Mouse (Mus musculus): ENCODE results near the gene Gm10392.

Gene Gm10392

GRCm38 (mm10) chr11:77508068-77509021 lies 10.7 kb downstream of the Gm10392 start:
- DNase-seq (ENCODE audit: inconsistent ontology term), result peak; percentile 82

DNA sequence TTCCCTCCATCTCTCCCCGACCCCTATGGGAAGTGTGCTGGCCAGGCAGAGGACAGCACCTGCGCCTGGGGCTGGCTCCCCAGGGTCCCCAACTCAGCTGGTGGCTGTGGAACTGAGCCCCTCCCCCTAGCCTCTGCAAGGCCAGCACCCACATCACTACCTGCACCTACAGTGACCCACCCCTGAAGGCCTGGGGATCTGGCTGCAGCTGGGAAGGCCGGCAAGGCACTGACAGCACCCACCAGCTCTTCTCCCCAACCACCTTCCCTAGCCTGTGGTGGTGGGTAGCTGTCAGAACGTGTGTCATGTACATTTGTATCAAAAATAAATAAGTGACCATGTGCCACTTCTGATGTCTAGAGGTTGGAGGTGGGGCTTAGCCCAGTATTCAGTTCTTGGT lies 11.6 kb downstream of the Gm10392 start:
- DNase-seq (ENCODE audit: inconsistent ontology term), result no peak

DNA sequence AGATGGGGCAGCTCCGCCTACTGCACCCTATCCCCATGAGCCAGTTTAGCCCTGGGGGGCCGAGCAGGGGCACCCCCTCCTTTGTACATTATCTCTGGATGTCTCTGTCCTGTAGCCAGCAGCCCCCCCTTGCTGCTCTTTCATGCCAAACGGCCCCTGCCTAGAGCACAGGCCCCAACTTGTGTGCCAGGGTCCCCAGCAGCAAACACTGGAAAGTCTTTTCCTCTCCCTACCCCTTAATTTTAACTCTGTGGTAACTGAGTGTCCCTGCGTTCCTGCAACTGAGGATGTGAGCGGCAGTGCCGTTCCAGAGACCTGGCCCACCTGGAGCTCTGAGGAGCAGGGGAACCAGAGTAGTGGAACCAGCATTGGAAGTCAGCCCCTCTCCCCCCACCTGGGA lies 12.1 kb downstream of the Gm10392 start:
- no peak for DNase-seq (ENCODE audit: inconsistent ontology term)

- no peak for DNase-seq (ENCODE audit: inconsistent ontology term)
Observed at GRCm38 (mm10) chr11:77506273-77506672, 12.7 kb downstream of the Gm10392 start.

GRCm38 (mm10) chr11:77505291-77505980 lies 13.6 kb downstream of the Gm10392 start:
- DNase-seq (ENCODE audit: inconsistent ontology term), result no peak

DNA sequence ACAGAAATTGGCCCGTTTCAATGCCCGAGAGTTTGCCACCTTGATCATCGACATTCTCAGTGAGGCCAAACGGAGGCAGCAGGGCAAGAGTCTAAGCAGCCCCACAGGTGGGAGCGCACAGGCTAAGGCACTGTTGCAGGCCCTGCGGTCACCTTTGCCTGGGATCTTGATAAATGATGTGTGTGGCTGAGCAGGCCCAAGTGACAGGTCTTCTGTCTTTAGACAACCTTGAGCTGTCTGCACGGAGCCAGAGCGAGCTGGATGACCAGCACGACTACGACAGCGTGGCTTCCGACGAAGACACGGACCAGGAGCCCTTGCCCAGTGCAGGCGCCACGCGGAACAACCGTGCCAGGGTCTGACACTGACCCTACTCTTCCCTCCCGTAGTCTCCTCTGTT lies 14.6 kb downstream of the Gm10392 start:
- no peak for DNase-seq (ENCODE audit: inconsistent ontology term)

GRCm38 (mm10) chr11:77503511-77503910 lies 15.5 kb downstream of the Gm10392 start:
- peak; percentile 62 for DNase-seq (ENCODE audit: inconsistent ontology term)

GRCm38 (mm10) chr11:77502481-77502880 lies 16.5 kb downstream of the Gm10392 start:
- DNase-seq (ENCODE audit: inconsistent ontology term), result no peak

- no peak for DNase-seq (ENCODE audit: inconsistent ontology term)
Observed at GRCm38 (mm10) chr11:77501971-77502370, 17.0 kb downstream of the Gm10392 start.

- peak; percentile 63 for DNase-seq (ENCODE audit: inconsistent ontology term)
Observed at GRCm38 (mm10) chr11:77501392-77501791, 17.6 kb downstream of the Gm10392 start.

DNA sequence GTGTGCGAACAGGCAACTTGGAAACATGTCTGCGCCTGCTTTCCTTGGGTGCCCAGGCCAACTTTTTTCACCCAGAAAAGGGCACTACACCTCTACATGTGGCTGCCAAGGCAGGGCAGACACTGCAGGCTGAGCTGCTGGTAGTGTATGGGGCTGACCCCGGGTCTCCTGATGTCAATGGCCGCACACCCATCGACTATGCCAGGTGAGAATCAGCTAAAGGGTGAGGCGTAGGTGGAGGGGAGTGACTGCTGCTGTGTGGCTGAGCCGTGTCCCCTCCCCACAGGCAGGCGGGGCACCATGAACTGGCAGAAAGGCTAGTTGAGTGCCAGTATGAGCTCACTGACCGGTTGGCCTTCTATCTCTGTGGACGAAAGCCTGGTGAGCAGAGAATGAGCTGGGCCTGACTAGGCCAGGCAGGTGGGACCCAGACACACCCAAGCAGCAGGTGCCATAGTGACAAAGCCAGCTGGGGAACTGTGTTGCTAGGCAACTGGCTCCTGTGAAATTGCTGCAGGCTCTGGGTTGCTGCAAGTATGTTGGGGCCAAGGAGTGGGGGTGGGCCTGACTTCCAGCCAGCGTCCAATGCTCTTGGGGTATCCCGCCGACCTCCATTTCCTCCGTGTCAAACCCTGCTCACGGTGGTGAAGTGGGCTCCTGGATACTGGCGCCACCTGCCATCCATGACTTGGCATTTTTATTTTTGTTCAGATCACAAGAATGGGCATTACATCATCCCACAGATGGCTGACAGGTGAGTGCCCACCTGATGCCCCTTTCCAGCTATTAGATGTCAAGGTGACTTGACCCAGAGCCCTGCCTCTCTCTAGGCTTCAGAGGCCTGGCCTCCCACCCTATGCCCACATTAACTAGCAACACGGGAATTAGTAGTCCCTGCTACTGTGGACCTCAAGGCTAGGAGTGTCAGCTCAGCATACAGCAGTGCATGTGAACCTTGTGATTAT lies 18.4 kb downstream of the Gm10392 start:
- DNase-seq (ENCODE audit: inconsistent ontology term), result no peak

DNA sequence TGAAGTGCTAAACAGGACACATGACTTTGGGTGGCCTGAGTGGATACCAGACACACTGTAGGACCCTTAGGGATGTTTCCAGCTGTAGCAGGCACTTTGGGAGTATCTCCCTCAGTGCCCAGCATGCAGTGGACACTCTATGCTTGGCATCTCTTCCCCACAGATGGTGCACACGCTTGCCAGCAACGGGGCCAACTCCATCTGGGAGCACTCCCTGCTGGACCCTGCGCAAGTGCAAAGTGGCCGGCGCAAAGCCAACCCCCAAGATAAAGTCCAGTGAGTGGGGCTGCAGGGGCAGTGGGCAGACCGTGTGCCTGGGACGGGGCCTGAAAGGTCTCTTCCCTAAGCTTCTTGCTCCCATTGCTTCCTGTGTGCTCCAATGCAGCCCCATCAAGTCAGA lies 19.6 kb downstream of the Gm10392 start:
- DNase-seq (ENCODE audit: inconsistent ontology term), result peak; percentile 31

DNA sequence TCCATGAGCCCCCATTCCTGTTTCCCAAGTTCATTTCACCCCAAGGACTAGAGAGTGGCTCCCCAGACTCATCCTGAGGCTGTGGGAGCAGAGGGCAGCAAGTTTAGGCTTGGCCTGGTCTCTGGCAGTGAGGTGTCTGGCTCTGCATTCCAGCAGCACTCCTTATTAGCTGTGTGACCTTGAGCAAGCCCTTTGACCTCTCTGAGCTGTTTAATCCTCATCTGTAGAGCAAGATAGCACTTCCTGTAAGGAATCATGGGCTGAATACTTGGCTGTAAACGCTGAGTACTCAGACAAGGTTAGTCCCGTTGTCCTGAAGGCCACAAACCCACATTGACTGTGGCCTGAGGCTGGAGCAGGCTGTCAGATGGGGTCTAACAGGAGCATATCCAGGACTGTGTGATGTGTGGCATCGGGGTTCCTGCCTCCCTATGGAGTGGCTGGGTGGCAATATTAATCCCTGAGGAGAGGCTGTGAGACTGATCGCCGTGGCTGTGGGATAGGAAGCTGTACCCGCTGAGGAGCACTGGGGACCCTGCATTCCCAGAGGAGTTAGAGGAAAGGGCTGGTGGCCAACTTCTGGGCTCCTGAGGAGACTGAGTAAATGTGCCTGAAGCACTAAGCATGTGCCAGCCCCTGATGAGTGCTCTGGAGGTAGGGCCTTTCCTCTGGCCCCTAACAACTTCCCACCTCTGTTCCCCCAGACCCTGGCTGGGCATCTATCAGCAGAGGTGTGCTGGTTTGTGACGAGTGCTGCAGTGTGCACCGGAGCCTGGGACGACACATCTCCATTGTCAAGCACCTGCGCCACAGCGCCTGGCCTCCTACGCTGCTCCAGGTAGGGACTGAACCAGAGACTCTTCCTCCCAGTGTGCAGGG lies 20.5 kb downstream of the Gm10392 start:
- DNase-seq (ENCODE audit: inconsistent ontology term), result no peak

- DNase-seq (ENCODE audit: inconsistent ontology term), result peak; percentile 58
Observed at GRCm38 (mm10) chr11:77497851-77498250, 21.1 kb downstream of the Gm10392 start.

DNA sequence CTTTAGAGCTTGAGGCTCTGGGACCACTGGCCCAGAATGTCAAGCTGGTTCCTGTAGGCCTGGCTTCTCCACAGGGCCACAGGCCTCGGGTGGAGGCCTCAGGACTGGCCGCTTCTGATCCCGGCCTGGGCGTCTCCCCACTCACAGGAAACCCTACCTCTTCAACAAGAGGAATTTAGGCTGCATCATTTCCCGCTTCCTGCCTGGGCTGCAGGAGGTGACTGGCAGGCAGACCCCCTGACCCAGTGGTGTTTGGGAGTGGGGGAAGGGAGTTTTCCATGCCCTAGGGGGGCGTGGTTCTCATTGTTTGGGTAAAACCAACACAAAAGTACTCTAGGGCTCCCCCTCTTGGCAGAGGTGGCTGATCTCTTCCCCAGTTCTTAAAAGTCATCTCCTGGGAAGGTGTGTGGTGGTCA lies 21.6 kb downstream of the Gm10392 start:
- no peak for DNase-seq (ENCODE audit: inconsistent ontology term)

- no peak for DNase-seq (ENCODE audit: inconsistent ontology term)
Observed at GRCm38 (mm10) chr11:77495507-77495906, 23.5 kb downstream of the Gm10392 start.

- DNase-seq (ENCODE audit: inconsistent ontology term), result no peak
Observed at GRCm38 (mm10) chr11:77494782-77495181, 24.2 kb downstream of the Gm10392 start.

GRCm38 (mm10) chr11:77494344-77494676 lies 24.7 kb downstream of the Gm10392 start:
- no peak for DNase-seq (ENCODE audit: inconsistent ontology term)

DNA sequence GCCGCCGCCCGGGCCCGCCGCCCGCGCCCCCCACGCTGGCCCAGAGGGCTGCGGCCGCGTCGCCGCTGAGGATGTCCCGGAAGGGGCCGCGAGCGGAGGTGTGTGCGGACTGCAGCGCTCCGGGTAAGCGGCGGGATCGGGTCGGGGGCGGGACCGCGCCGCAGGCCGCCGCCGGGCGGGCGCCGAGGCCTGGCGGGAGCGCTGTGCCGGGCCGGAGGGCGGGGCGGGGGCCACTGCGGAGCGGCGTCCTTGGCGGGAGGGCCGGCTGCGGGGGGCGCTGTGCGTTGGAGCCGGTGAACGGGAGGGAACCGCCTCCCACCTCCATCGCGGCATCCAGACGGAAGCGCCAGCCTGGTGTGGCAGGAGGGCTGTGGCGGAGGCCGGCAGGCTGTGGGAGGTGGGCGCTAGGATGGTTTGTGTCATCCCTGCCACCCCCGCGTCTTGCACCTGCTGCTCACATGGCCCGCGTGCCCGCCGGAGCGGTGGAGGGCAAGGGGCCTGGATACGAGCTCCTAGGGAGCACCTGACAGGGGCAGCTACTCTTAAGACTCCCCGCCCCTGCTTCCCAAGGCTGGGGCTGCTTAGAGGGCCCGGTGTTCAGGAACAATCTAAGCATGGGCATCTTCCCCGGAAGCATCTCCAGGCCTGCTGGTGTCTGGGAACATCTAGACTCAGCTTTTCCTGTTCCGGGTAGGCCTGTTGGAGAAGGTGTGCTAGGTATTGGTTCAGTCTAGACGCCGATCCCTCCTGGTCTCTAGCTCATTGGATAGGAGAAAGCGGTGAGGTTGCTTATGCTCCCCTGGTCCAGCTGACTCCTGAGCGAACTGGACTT lies 25.3 kb downstream of the Gm10392 start, which contains the start of gene Git1:
Gene Git1, plus strand, starts transcription at position 51 of the 832 bp plus-strand sequence.
- peak; percentile 51 for DNase-seq (ENCODE audit: inconsistent ontology term)

- DNase-seq (ENCODE audit: inconsistent ontology term), result peak; percentile 96
Observed at GRCm38 (mm10) chr11:77492911-77493332, 26.1 kb downstream of the Gm10392 start.
